Mouse (Mus musculus) bone marrow macrophage, adult 2 months (primary cell): ENCODE data around the gene Limd2.

ENCODE experiments used
- CTCF ChIP-seq: IDR thresholded peaks from 2 replicates; pipeline ENCODE4 v1.5.1; 2012; ENCODE audit warnings: low read depth, mild to moderate bottlenecking, low read length, moderate library complexity
- POLR2A ChIP-seq: IDR thresholded peaks from 2 replicates; pipeline ENCODE4 v1.6.1; 2012; ENCODE audit warnings: mild to moderate bottlenecking, low read depth, low read length, borderline replicate concordance

DNA sequence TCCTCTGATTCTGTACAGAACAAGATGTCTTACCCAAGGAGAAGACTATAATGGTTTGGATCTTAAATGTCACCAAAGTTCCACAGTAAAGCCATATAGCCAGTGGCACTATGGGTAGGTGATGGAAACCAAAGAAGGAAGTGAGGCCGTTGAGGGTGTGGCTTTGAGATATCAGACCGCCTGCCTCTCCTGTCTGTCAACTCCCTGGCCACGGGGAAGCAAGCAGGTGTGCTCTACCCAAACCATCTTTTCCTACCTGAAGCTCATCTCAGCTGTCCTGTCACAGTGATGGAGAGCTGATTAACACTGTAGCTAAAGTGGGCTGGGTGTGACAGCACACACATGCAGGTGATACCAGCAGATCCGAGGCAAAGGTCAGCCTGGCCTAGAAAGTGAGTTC, 37.6 kb upstream of the Limd2 start:
- TF ChIP-seq CTCF = no peak
- TF ChIP-seq POLR2A = no peak
